Comparison of ENCODE assay signal across 13 mouse cellular contexts in genomic region chr7:97262541-97262940, GRCm38 (mm10).
DNase-seq lines count a peak whose midpoint lies in the region; ATAC-seq and TF ChIP-seq lines count a peak whose summit lies in the region.
"Had no signal": no experiment of that assay in that cellular context is flagged by ENCODE, and none has a peak within 500 bp of the region (broad histone marks: within the 10 kb centered on the region; RNA-seq: fewer than 3 reads in every experiment).

No protein-coding gene starts in this region.

- intact Hi-C loops in gastrocnemius, adult 2 months (cut with DNase I), result no loop called here

- no peak overlapping the region for H3K4me2 ChIP-seq in heart, embryonic 16.5 days (ENCODE audit: low read depth, low read length)
- no peak overlapping the region for H3K4me2 ChIP-seq in intestine, postnatal 0 days (replicated peaks; ENCODE audit: low read depth)
- H3K4me2 ChIP-seq: embryonic facial prominence, embryonic 15.5 days; midbrain, embryonic 11.5 days had no signal

- ATAC-seq in heart, embryonic 16.5 days (replicated peaks; ENCODE audit: extremely low read depth, insufficient read depth, low FRiP score), result peak; percentile 85
- no peak for ATAC-seq in intestine, postnatal 0 days
- ATAC-seq: hindbrain, embryonic 16.5 days had no signal

- H3K4me3 ChIP-seq in kidney, adult 2 months (ENCODE audit: insufficient read depth, low read depth, low read length), result no peak overlapping the region
- no peak overlapping the region for H3K4me3 ChIP-seq in gastrocnemius, adult 2 months
- H3K4me3 ChIP-seq in heart, embryonic 16.5 days (ENCODE audit: low read length), result no peak overlapping the region
- no peak overlapping the region for H3K4me3 ChIP-seq in intestine, postnatal 0 days (ENCODE audit: low read depth, low read length)
- H3K4me3 ChIP-seq in limb, embryonic 10.5 days, result no peak overlapping the region
- H3K4me3 ChIP-seq: embryonic facial prominence, embryonic 15.5 days had no signal

- 48% methylated on average over 1 of the region's 1 CpGs for WGBS in kidney, adult 2 months
- whole genome bisulfite sequencing in heart, embryonic 16.5 days, result 44% methylated on average over 1 of the region's 1 CpGs
- 58% methylated on average over 1 of the region's 1 CpGs for WGBS in intestine, postnatal 0 days
- WGBS in limb, embryonic 10.5 days, result 69% methylated on average over 1 of the region's 1 CpGs

- DNase-seq in kidney, postnatal 10 days, result peak; percentile 46
- DNase-seq in kidney, adult 2 months, result no peak
- peak; percentile 77 for DNase-seq in gastrocnemius, adult 2 months
- peak; percentile 47 for DNase-seq in ovary, postnatal 14 days (ENCODE audit: low spot score)
- DNase-seq in limb, embryonic 10.5 days (ENCODE audit: low spot score), result no peak
- no peak for DNase-seq in frontal cortex, adult 2 months (ENCODE audit: extremely low spot score in 1 of 2, low spot score in 1 of 2)

- H3K27ac ChIP-seq in kidney, adult 2 months (ENCODE audit: insufficient read depth, low read depth, low read length), result no peak overlapping the region
- H3K27ac ChIP-seq in gastrocnemius, adult 2 months, result peak overlapping the region; percentile 59
- H3K27ac ChIP-seq in heart, embryonic 16.5 days (ENCODE audit: low read length), result no peak overlapping the region; the same call in 1 of the 2 replicates
- H3K27ac ChIP-seq in intestine, postnatal 0 days (ENCODE audit: low read depth, low read length), result no peak overlapping the region
- no peak overlapping the region for H3K27ac ChIP-seq in limb, embryonic 10.5 days
- H3K27ac ChIP-seq: embryonic facial prominence, embryonic 15.5 days; liver, embryonic 14.5 days; stomach, postnatal 0 days had no signal

- no peak for TF ChIP-seq CTCF in kidney, adult 2 months (conservative IDR thresholded peaks at IDR 0.05; ENCODE audit: insufficient read depth, insufficient read length, low read depth, low read length)
- TF ChIP-seq CTCF in gastrocnemius, adult 2 months (IDR thresholded peaks at IDR 0.05), result no peak
- TF ChIP-seq CTCF in intestine, postnatal 0 days (IDR thresholded peaks at IDR 0.05; ENCODE audit: low read depth), result no peak

- H3K9me3 ChIP-seq in heart, embryonic 16.5 days (replicated peaks; ENCODE audit: control insufficient read depth, low read length), result no peaks in the 10 kb centered on the region
- no peaks in the 10 kb centered on the region for H3K9me3 ChIP-seq in intestine, postnatal 0 days (ENCODE audit: control insufficient read depth)
- no peaks in the 10 kb centered on the region for H3K9me3 ChIP-seq in limb, embryonic 10.5 days (replicated peaks)
- H3K9me3 ChIP-seq: embryonic facial prominence, embryonic 15.5 days had no signal

- H3K27me3 ChIP-seq in kidney, adult 2 months (replicated peaks; ENCODE audit: control insufficient read depth, insufficient read depth, low read length), result no peaks in the 10 kb centered on the region
- no peaks in the 10 kb centered on the region for H3K27me3 ChIP-seq in heart, embryonic 16.5 days (ENCODE audit: control insufficient read depth, insufficient read depth, low read length)
- no peaks in the 10 kb centered on the region for H3K27me3 ChIP-seq in intestine, postnatal 0 days (replicated peaks; ENCODE audit: control insufficient read depth, insufficient read depth, low read length)
- H3K27me3 ChIP-seq in limb, embryonic 10.5 days (ENCODE audit: low read depth, poor library complexity, severe bottlenecking), result no peaks in the 10 kb centered on the region
- H3K27me3 ChIP-seq: embryonic facial prominence, embryonic 15.5 days had no signal

- no peaks in the 10 kb centered on the region for H3K36me3 ChIP-seq in kidney, adult 2 months (ENCODE audit: control insufficient read depth, insufficient read depth, low read length)
- H3K36me3 ChIP-seq in heart, embryonic 16.5 days (ENCODE audit: control insufficient read depth, insufficient read depth), result no peaks in the 10 kb centered on the region
- H3K36me3 ChIP-seq in intestine, postnatal 0 days (ENCODE audit: control insufficient read depth, insufficient read depth), result no peaks in the 10 kb centered on the region
- no peaks in the 10 kb centered on the region for H3K36me3 ChIP-seq in limb, embryonic 10.5 days
- H3K36me3 ChIP-seq: embryonic facial prominence, embryonic 15.5 days had no signal

- no peak for TF ChIP-seq POLR2A in kidney, adult 2 months (IDR thresholded peaks at IDR 0.05; ENCODE audit: low read depth, low read length)

- 0 out of 2 replicates have a peak, but pooled peaks cover 3% of the 10 kb centered on the region for H3K4me1 ChIP-seq in kidney, adult 2 months (ENCODE audit: control insufficient read depth, insufficient read depth, low read length)
- no peaks in the 10 kb centered on the region for H3K4me1 ChIP-seq in heart, embryonic 16.5 days (ENCODE audit: control insufficient read depth, insufficient read depth, low read length)
- no peaks in the 10 kb centered on the region for H3K4me1 ChIP-seq in intestine, postnatal 0 days (replicated peaks; ENCODE audit: control insufficient read depth, insufficient read depth, low read length)
- no peaks in the 10 kb centered on the region for H3K4me1 ChIP-seq in limb, embryonic 10.5 days

- H3K9ac ChIP-seq in heart, embryonic 16.5 days (ENCODE audit: low read length), result no peak overlapping the region
- H3K9ac ChIP-seq in intestine, postnatal 0 days (ENCODE audit: low read depth, low read length), result no peak overlapping the region
- H3K9ac ChIP-seq: embryonic facial prominence, embryonic 15.5 days; liver, embryonic 14.5 days had no signal

Comparison
In these comparisons a context has a peak if more than half of its experiments do, and no peak if none do; other contexts are left out.
1. DNase-seq: peak in kidney, postnatal 10 days (single experiment), gastrocnemius, adult 2 months (single experiment) and ovary, postnatal 14 days (single experiment); none in kidney, adult 2 months (single experiment), limb, embryonic 10.5 days (single experiment) and frontal cortex, adult 2 months (0 of 2).